Mouse (Mus musculus): ENCODE data around the gene Rbfox2. TPM values are rescaled to one million over a fixed set of nuclear protein-coding genes. Genes with fewer than 3 reads are reported as not detected.

The Rbfox2 gene
- polyA plus RNA-seq, 1 experiment = 1.0 TPM

- TF ChIP-seq GATA1 (IDR thresholded peaks at IDR 0.05; ENCODE audit: low read length) = no peak
Measured at GRCm38 (mm10) chr15:77257437-77258229, 49.2 kb downstream of the Rbfox2 start.

- TF ChIP-seq GATA1 (IDR thresholded peaks at IDR 0.05; ENCODE audit: low read length) = no peak
Measured at GRCm38 (mm10) chr15:77256782-77257181, 50.0 kb downstream of the Rbfox2 start.

DNA sequence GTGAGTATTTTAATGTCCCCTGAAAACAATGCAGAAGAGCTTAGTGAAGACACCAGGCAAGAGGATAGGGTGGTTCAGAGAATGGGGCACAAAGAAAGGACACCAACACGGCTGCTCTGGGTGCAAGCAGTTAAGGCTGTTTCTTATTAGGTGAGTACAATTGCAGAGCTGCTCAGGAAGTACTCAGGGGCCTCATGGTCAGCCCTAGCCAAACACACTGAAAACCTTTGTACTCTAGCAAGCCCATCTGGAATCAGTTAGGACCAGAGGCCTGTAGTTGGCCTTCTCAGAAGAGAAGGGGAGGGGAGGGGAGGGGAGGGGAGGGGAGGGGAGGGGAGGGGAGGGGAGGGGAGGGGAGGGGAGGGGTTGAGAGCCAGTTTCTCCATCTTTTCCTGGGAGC lies 52.2 kb downstream of the Rbfox2 start:
- TF ChIP-seq GATA1 (IDR thresholded peaks at IDR 0.05; ENCODE audit: low read length) = no peak

- TF ChIP-seq GATA1 (IDR thresholded peaks at IDR 0.05; ENCODE audit: low read length) = no peak
Measured at GRCm38 (mm10) chr15:77254128-77254527, 52.7 kb downstream of the Rbfox2 start.

- no peak for TF ChIP-seq GATA1 (IDR thresholded peaks at IDR 0.05; ENCODE audit: low read length)
Measured at GRCm38 (mm10) chr15:77251706-77252105, 55.1 kb downstream of the Rbfox2 start.

DNA sequence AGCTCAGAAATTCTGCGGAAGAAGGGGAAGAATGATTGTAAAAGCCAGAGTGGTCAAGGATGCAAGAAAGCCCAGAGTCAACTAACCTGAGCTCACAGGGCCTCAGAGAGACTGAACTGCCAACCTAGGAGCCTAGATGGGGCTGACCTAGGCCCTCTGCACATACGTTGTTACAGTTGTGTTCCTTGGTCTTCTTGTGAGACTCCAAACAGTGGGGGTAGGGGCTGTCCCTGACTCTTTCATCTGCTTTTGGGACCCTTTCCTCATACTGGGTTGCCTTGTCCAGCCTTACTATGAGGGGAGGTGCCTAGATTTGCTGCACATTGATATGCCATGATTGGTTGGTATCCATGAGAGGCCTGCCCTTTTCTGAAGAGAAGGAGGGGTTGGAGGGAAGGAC lies 56.0 kb downstream of the Rbfox2 start:
- TF ChIP-seq GATA1 (IDR thresholded peaks at IDR 0.05; ENCODE audit: low read length) = no peak

- TF ChIP-seq GATA1 (IDR thresholded peaks at IDR 0.05; ENCODE audit: low read length) = no peak
Measured at GRCm38 (mm10) chr15:77249421-77249820, 57.4 kb downstream of the Rbfox2 start.

DNA sequence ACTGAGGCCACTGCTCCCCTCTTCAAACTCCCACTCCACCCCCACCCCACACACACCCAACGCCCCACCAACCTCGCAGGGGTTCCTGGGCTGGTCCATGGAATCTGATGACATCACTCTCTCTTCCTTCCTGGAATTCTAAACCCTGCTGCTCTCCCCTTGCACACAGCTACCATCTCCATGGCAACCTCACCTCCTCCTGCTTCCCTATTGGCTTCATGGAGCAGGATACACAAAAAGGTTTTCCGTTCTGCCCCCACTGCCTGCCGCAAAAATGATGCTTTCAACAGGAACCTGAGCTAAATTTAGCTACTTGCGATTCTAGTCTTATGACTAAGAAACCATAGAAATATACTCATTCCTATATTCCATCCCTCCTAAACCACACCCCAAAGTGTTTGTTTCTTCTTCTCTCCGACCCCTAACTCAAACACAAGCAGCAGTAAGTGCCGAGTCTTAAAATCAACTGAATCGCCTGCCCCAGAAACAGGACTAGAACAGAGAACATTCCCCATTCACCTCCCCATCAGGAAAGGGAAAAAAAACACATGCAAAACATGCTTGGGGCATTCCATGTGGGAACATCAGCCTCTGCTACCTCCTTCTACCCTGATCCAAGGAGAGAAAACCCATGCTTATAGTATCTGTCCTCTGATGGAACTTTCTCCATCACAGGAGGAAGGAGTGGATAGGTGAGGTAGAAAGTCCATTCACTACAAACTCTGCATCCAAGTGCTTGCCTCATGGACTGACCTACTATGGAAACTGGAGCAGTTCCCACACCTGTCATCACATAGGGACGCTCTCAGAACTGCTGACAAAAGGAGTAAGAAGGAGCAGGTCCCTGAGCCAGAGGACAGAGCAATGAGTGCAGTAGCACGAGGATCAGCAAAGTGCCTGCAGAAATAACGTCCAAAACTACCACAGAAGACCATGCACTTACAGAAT lies 61.1 kb downstream of the Rbfox2 start:
- no peak for TF ChIP-seq GATA1 (IDR thresholded peaks at IDR 0.05; ENCODE audit: low read length)

- no peak for TF ChIP-seq GATA1 (IDR thresholded peaks at IDR 0.05; ENCODE audit: low read length)
Measured at GRCm38 (mm10) chr15:77244634-77245033, 62.2 kb downstream of the Rbfox2 start.

GRCm38 (mm10) chr15:77243876-77244560 lies 62.8 kb downstream of the Rbfox2 start:
- TF ChIP-seq GATA1 (IDR thresholded peaks at IDR 0.05; ENCODE audit: low read length) = no peak

DNA sequence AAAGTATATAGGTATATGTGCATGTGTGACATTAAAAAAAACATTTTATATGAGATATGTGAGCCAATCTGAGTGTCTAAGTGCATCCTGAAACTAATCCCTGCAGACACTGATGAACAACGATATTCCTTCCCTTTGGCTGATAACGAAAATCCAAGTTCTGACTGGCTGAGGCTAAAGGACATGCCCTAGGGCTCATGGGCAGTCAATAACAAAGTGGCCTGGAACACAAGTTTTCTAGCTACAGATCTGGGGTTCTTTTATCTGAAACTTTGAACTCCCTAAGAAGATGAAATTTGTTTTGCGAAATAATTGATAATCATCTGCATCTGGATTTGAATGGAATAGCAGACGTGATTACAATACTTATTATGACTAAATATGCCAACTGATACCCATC lies 66.2 kb downstream of the Rbfox2 start:
- no peak for TF ChIP-seq GATA1 (IDR thresholded peaks at IDR 0.05; ENCODE audit: low read length)

DNA sequence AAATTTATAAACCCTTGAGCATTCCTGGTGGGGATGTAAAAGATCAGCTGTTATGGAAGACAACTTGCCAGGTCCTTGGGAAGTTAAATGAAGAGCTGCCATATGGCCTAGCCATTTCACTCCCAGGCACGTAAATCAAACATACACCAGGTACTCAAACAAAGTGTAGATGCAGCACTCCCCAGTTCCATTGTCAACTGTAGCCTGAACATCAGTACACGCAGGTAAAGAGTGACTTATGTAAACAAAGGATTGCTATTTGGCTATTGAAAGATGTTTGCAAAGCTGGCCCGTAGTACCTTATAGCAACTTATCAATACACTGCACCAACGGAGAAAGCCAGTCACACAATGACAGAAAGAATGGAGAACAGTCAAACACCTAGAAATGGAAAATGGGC lies 67.2 kb downstream of the Rbfox2 start:
- no peak for TF ChIP-seq GATA1 (IDR thresholded peaks at IDR 0.05; ENCODE audit: low read length)

DNA sequence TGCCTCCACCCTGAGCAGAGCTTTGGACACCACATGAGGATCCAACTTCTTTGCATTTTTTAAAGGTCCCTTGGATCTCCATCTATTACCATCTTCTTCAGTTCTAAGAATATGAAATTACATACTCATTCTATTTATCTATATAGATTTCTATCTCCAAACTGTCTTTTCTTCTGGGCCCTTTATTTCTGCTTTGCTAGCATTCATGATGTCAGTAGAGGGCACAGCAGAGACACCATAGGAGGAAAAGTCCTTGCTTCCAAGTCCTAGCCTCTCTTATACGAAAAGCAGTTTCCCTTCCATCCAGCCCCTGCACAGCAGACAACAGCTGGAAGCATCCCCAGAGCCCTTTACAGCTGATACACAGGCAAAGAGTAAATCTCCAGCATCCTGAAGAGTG lies 69.1 kb downstream of the Rbfox2 start:
- TF ChIP-seq GATA1 (IDR thresholded peaks at IDR 0.05; ENCODE audit: low read length) = no peak

- no peak for TF ChIP-seq GATA1 (IDR thresholded peaks at IDR 0.05; ENCODE audit: low read length)
Measured at GRCm38 (mm10) chr15:77236055-77236567, 70.7 kb downstream of the Rbfox2 start.

DNA sequence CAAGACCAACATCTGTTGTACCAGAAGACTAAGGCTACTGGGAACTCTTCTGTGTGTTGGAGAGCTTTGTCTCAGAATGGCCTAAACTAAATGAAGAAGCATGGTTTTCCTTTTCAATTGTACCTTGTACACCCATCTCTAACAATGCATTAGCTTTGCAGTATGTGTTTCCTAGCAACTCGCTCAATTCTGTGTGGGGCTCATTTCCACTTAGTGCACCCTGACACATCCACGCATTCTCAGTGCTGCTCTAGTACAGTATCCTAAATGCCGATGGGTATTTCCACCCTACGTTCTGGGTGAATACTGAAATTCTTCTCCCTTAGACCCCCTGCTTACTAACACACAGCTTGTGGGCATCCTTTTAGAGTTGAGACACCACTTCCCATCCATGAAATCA lies 71.3 kb downstream of the Rbfox2 start:
- no peak for TF ChIP-seq GATA1 (IDR thresholded peaks at IDR 0.05; ENCODE audit: low read length)

DNA sequence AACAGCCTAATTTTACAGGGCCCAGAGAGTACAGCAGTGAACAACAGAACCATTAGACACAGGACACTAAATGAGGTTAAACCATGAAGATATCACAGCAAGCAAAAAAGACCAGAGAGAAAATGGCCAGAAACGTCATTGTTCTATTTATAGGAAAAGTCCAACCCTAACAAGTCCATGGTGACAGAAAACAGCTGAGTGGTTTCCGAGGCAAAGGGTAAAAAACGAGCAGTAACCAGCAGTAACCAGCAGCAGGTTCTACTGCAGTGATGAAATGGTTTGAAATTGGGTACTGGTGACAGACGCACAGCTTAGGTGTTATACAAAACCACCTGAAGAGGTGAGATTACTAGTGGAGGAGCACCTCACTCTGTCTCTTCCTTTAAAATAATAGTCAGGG lies 72.5 kb downstream of the Rbfox2 start:
- TF ChIP-seq GATA1 (IDR thresholded peaks at IDR 0.05; ENCODE audit: low read length) = no peak

Data from G1E-ER4 (cell line).